Mouse (Mus musculus) CD4-positive, CD25-positive, alpha-beta regulatory T cell, adult 2 months (primary cell): ENCODE measurements around the gene Bysl.
A peak's percentile ranks its signal among the peaks of the same experiment; 100 is the strongest.
"Not testable (repeated sequence)": the region's sequence is repeated elsewhere in the genome, so short reads cannot be mapped to it uniquely, and the experiment has no call there.

ENCODE experiments used
- DNase-seq: peaks from one replicate; pipeline ENCODE4 v3.0.0-alpha.2; 2012; ENCODE audit warnings: low read depth, low spot score

Bysl gene

GRCm38 (mm10) chr17:47618556-47619311 is 7.4 kb upstream of the Bysl start:
- DNase-seq, result no peak

GRCm38 (mm10) chr17:47617605-47618307 is 6.5 kb upstream of the Bysl start:
- DNase-seq, result no peak

GRCm38 (mm10) chr17:47616652-47617051 is 5.4 kb upstream of the Bysl start:
- DNase-seq, result no peak

GRCm38 (mm10) chr17:47616119-47616518 is 4.8 kb upstream of the Bysl start:
- DNase-seq, result no peak

- peak; percentile 78 for DNase-seq
Measured at GRCm38 (mm10) chr17:47614018-47614417, 2.7 kb upstream of the Bysl start.

- DNase-seq, result no peak
Measured at GRCm38 (mm10) chr17:47611661-47611982, 330 bp upstream of the Bysl start.

- DNase-seq, result no peak
Measured at GRCm38 (mm10) chr17:47609182-47609581, 2.1 kb downstream of the Bysl start.

GRCm38 (mm10) chr17:47606220-47606619 is 5.1 kb downstream of the Bysl start:
- DNase-seq, result peak; percentile 72

- DNase-seq, result no peak
Measured at GRCm38 (mm10) chr17:47602289-47602688, 9.0 kb downstream of the Bysl start.

GRCm38 (mm10) chr17:47601389-47601755 is 9.9 kb downstream of the Bysl start:
- DNase-seq, result no peak

- DNase-seq, result peak; percentile 77
Measured at GRCm38 (mm10) chr17:47600601-47601388, 10.5 kb downstream of the Bysl start.

- DNase-seq, result peak; percentile 54
Measured at GRCm38 (mm10) chr17:47599511-47600297, 11.6 kb downstream of the Bysl start.

GRCm38 (mm10) chr17:47598580-47599304 is 12.6 kb downstream of the Bysl start:
- DNase-seq, result not testable (repeated sequence)

GRCm38 (mm10) chr17:47597838-47598579 is 13.3 kb downstream of the Bysl start:
- peak; percentile 78 for DNase-seq

- DNase-seq, result no peak
Measured at GRCm38 (mm10) chr17:47597261-47597660, 14.0 kb downstream of the Bysl start.

- DNase-seq, result no peak
Measured at GRCm38 (mm10) chr17:47596839-47597164, 14.5 kb downstream of the Bysl start.

GRCm38 (mm10) chr17:47596162-47596838 is 15.0 kb downstream of the Bysl start:
- no peak for DNase-seq

GRCm38 (mm10) chr17:47595248-47596161 is 15.8 kb downstream of the Bysl start:
- peak; percentile 42 for DNase-seq

GRCm38 (mm10) chr17:47594969-47595247 is 16.4 kb downstream of the Bysl start:
- no peak for DNase-seq
